Mouse (Mus musculus): ENCODE data around the gene Mettl24. TPM values are rescaled to one million over a fixed set of nuclear protein-coding genes. Genes with fewer than 3 reads are reported as not detected.

Mettl24 gene
- polyA plus RNA-seq, 2 experiments, result 1.4 to 2.5 TPM

GRCm38 (mm10) chr10:40715151-40715550 is 32.1 kb downstream of the Mettl24 start:
- H3K4me1 ChIP-seq (ENCODE audit: control insufficient read depth, insufficient read depth, low read length), result 0 out of 2 replicates have a peak, but pooled peaks cover 2% of the 10 kb centered on the region
- WGBS, result 90% methylated on average over 4 of the region's 4 CpGs
- no peaks in the 10 kb centered on the region for H3K9me3 ChIP-seq (ENCODE audit: control insufficient read depth, low read length)
- H3K4me3 ChIP-seq (replicated peaks; ENCODE audit: low read length), result no peak overlapping the region
- H3K27ac ChIP-seq (replicated peaks; ENCODE audit: low read depth, low read length), result no peak overlapping the region
- H3K4me2 ChIP-seq (replicated peaks; ENCODE audit: low read depth, low read length, severe bottlenecking), result no peak overlapping the region
- DNase-seq (ENCODE audit: low spot score), result no peak
- no peak for TF ChIP-seq POLR2A (IDR thresholded peaks at IDR 0.05; ENCODE audit: borderline replicate concordance, extremely low read depth, insufficient read depth, insufficient read length)
- no peak overlapping the region for H3K9ac ChIP-seq (ENCODE audit: low read depth, low read length, severe bottlenecking)
- no peaks in the 10 kb centered on the region for H3K27me3 ChIP-seq (ENCODE audit: control insufficient read depth, insufficient read depth, low read length)
- ATAC-seq (ENCODE audit: low FRiP score, low read depth), result no peak
- no peaks in the 10 kb centered on the region for H3K36me3 ChIP-seq (ENCODE audit: control insufficient read depth, insufficient read depth, low read length)

- Histone ChIP-seq H3K36me3 (ENCODE audit: control insufficient read depth, insufficient read depth, low read length) (no peaks in the 10 kb centered on the region), H3K9ac (ENCODE audit: low read depth, low read length, severe bottlenecking) (no peak overlapping the region), H3K9me3 (ENCODE audit: control insufficient read depth, low read length) (no peaks in the 10 kb centered on the region), H3K27ac (replicated peaks; ENCODE audit: low read depth, low read length) (no peak overlapping the region), H3K4me2 (replicated peaks; ENCODE audit: low read depth, low read length, severe bottlenecking) (no peak overlapping the region), H3K27me3 (ENCODE audit: control insufficient read depth, insufficient read depth, low read length) (no peaks in the 10 kb centered on the region), H3K4me1 (ENCODE audit: control insufficient read depth, insufficient read depth, low read length) (peaks cover 8% of the 10 kb centered on the region), H3K4me3 (replicated peaks; ENCODE audit: low read length) (no peak overlapping the region)
- ATAC-seq (ENCODE audit: low FRiP score, low read depth) (no peak), DNase-seq (ENCODE audit: low spot score) (no peak)
- 51% methylated on average over 8 of the region's 8 CpGs for WGBS
- TF ChIP-seq POLR2A (IDR thresholded peaks at IDR 0.05; ENCODE audit: borderline replicate concordance, extremely low read depth, insufficient read depth, insufficient read length), result no peak
Observed at GRCm38 (mm10) chr10:40716296-40716695, 33.2 kb downstream of the Mettl24 start.

- ATAC-seq (ENCODE audit: low FRiP score, low read depth), result no peak
Observed at GRCm38 (mm10) chr10:40716713-40717112, 33.6 kb downstream of the Mettl24 start.

GRCm38 (mm10) chr10:40718362-40718761 is 35.3 kb downstream of the Mettl24 start:
- ATAC-seq (ENCODE audit: low FRiP score, low read depth), result no peak
- 91% methylated on average over 13 of the region's 13 CpGs for WGBS

More at GRCm38 (mm10) chr10:40716713-40717112, 33.6 kb downstream of the Mettl24 start:
- no peak overlapping the region for H3K4me3 ChIP-seq (replicated peaks; ENCODE audit: low read length)
- TF ChIP-seq POLR2A (IDR thresholded peaks at IDR 0.05; ENCODE audit: borderline replicate concordance, extremely low read depth, insufficient read depth, insufficient read length), result no peak
- H3K9ac ChIP-seq (ENCODE audit: low read depth, low read length, severe bottlenecking), result no peak overlapping the region
- no peaks in the 10 kb centered on the region for H3K27me3 ChIP-seq (ENCODE audit: control insufficient read depth, insufficient read depth, low read length)
- H3K36me3 ChIP-seq (ENCODE audit: control insufficient read depth, insufficient read depth, low read length), result no peaks in the 10 kb centered on the region
- H3K27ac ChIP-seq (replicated peaks; ENCODE audit: low read depth, low read length), result no peak overlapping the region
- H3K9me3 ChIP-seq (ENCODE audit: control insufficient read depth, low read length), result no peaks in the 10 kb centered on the region
- no peak overlapping the region for H3K4me2 ChIP-seq (replicated peaks; ENCODE audit: low read depth, low read length, severe bottlenecking)
- peaks cover 8% of the 10 kb centered on the region for H3K4me1 ChIP-seq (ENCODE audit: control insufficient read depth, insufficient read depth, low read length)
- DNase-seq (ENCODE audit: low spot score), result no peak
- WGBS, result 55% methylated on average over 3 of the region's 3 CpGs

GRCm38 (mm10) chr10:40719062-40719461 is 36.0 kb downstream of the Mettl24 start:
- ATAC-seq (ENCODE audit: low FRiP score, low read depth) (no peak), DNase-seq (ENCODE audit: low spot score) (no peak)
- Histone ChIP-seq H3K9me3 (ENCODE audit: control insufficient read depth, low read length) (no peaks in the 10 kb centered on the region), H3K27me3 (ENCODE audit: control insufficient read depth, insufficient read depth, low read length) (no peaks in the 10 kb centered on the region), H3K27ac (replicated peaks; ENCODE audit: low read depth, low read length) (no peak overlapping the region), H3K4me1 (ENCODE audit: control insufficient read depth, insufficient read depth, low read length) (peaks cover 8% of the 10 kb centered on the region), H3K4me3 (replicated peaks; ENCODE audit: low read length) (no peak overlapping the region), H3K36me3 (ENCODE audit: control insufficient read depth, insufficient read depth, low read length) (no peaks in the 10 kb centered on the region), H3K4me2 (replicated peaks; ENCODE audit: low read depth, low read length, severe bottlenecking) (no peak overlapping the region), H3K9ac (ENCODE audit: low read depth, low read length, severe bottlenecking) (no peak overlapping the region)
- WGBS, result 44% methylated on average over 6 of the region's 6 CpGs
- TF ChIP-seq POLR2A (IDR thresholded peaks at IDR 0.05; ENCODE audit: borderline replicate concordance, extremely low read depth, insufficient read depth, insufficient read length), result no peak

More at GRCm38 (mm10) chr10:40718362-40718761, 35.3 kb downstream of the Mettl24 start:
- no peak overlapping the region for H3K27ac ChIP-seq (replicated peaks; ENCODE audit: low read depth, low read length)
- H3K4me3 ChIP-seq (replicated peaks; ENCODE audit: low read length), result no peak overlapping the region
- no peak overlapping the region for H3K4me2 ChIP-seq (replicated peaks; ENCODE audit: low read depth, low read length, severe bottlenecking)
- no peaks in the 10 kb centered on the region for H3K9me3 ChIP-seq (ENCODE audit: control insufficient read depth, low read length)
- no peaks in the 10 kb centered on the region for H3K27me3 ChIP-seq (ENCODE audit: control insufficient read depth, insufficient read depth, low read length)
- H3K4me1 ChIP-seq (ENCODE audit: control insufficient read depth, insufficient read depth, low read length), result peaks cover 8% of the 10 kb centered on the region
- H3K36me3 ChIP-seq (ENCODE audit: control insufficient read depth, insufficient read depth, low read length), result no peaks in the 10 kb centered on the region
- no peak overlapping the region for H3K9ac ChIP-seq (ENCODE audit: low read depth, low read length, severe bottlenecking)
- no peak for DNase-seq (ENCODE audit: low spot score)
- no peak for TF ChIP-seq POLR2A (IDR thresholded peaks at IDR 0.05; ENCODE audit: borderline replicate concordance, extremely low read depth, insufficient read depth, insufficient read length)

- Histone ChIP-seq H3K4me1 (ENCODE audit: control insufficient read depth, insufficient read depth, low read length) (peaks cover 8% of the 10 kb centered on the region), H3K9ac (ENCODE audit: low read depth, low read length, severe bottlenecking) (no peak overlapping the region), H3K27me3 (ENCODE audit: control insufficient read depth, insufficient read depth, low read length) (no peaks in the 10 kb centered on the region), H3K36me3 (ENCODE audit: control insufficient read depth, insufficient read depth, low read length) (no peaks in the 10 kb centered on the region), H3K9me3 (ENCODE audit: control insufficient read depth, low read length) (no peaks in the 10 kb centered on the region), H3K4me2 (replicated peaks; ENCODE audit: low read depth, low read length, severe bottlenecking) (no peak overlapping the region), H3K4me3 (replicated peaks; ENCODE audit: low read length) (no peak overlapping the region), H3K27ac (replicated peaks; ENCODE audit: low read depth, low read length) (0 out of 2 replicates have a peak overlapping the region, but pooled peaks have one; percentile 33)
- no peak for TF ChIP-seq POLR2A (IDR thresholded peaks at IDR 0.05; ENCODE audit: borderline replicate concordance, extremely low read depth, insufficient read depth, insufficient read length)
- ATAC-seq (ENCODE audit: low FRiP score, low read depth) (peak; percentile 19; the same call in 1 of the 2 replicates), DNase-seq (ENCODE audit: low spot score) (no peak)
- 32% methylated on average over 5 of the region's 5 CpGs for WGBS
Observed at GRCm38 (mm10) chr10:40720883-40721282, 37.8 kb downstream of the Mettl24 start.

Measured in limb, embryonic 14.5 days (tissue).